Mouse (Mus musculus) kidney, postnatal 0 days (tissue): Measurements from ENCODE around the gene Tmtc2. TPM values are rescaled to one million over a fixed set of nuclear protein-coding genes. Genes with fewer than 3 reads are reported as not detected.
A peak's percentile ranks its signal among the peaks of the same experiment; 100 is the strongest.

Experiments used
- ATAC-seq: fragments of 200-750 bp; cut with Nextera tagmentation; replicated peaks from 2 replicates; pipeline ENCODE4 v1.8.0; 2017; ENCODE audit warnings: low read depth, moderate number of reproducible peaks, moderate TSS enrichment, moderate library complexity; ENCODE audit not compliant: low FRiP score
- DNase-seq: peaks from one replicate; pipeline ENCODE4 v3.0.0-alpha.2; 2016; ENCODE audit warnings: low spot score
- H3K27ac ChIP-seq: fragments of 300-500 bp; sonication (generic); 2 replicates; pipeline ENCODE4 v1.5.1; 2014; ENCODE audit warnings: mild to moderate bottlenecking
- H3K27me3 ChIP-seq: fragments of 300-500 bp; sonication (generic); 2 replicates; pipeline ENCODE4 v1.6.1; 2014; ENCODE audit warnings: low read length, mixed read lengths; ENCODE audit not compliant: insufficient read depth
- H3K36me3 ChIP-seq: fragments of 300-500 bp; sonication (generic); 2 replicates; pipeline ENCODE4 v1.6.1; 2014; ENCODE audit warnings: low read length, mixed read lengths; ENCODE audit not compliant: insufficient read depth
- H3K4me1 ChIP-seq: fragments of 300-500 bp; sonication (generic); replicated peaks from 2 replicates; pipeline ENCODE4 v1.6.1; 2014; ENCODE audit warnings: antibody characterized with exemption, low read length, mixed read lengths; ENCODE audit not compliant: insufficient read depth
- H3K4me2 ChIP-seq: fragments of 300-500 bp; sonication (generic); 2 replicates; pipeline ENCODE4 v1.6.1; 2014; ENCODE audit warnings: mild to moderate bottlenecking, low read length, moderate library complexity, mixed read lengths
- H3K4me3 ChIP-seq: fragments of 300-500 bp; sonication (generic); replicated peaks from 2 replicates; pipeline ENCODE4 v1.5.1; 2014; ENCODE audit warnings: low read depth, low read length
- H3K9ac ChIP-seq: fragments of 300-500 bp; sonication (generic); 2 replicates; pipeline ENCODE4 v1.6.1; 2014; ENCODE audit warnings: low read depth, low read length
- H3K9me3 ChIP-seq: fragments of 300-500 bp; sonication (generic); replicated peaks from 2 replicates; pipeline ENCODE4 v1.6.1; 2016; ENCODE audit warnings: low read length, inconsistent platforms, mixed read lengths
- CTCF ChIP-seq: IDR thresholded peaks from 2 replicates; pipeline ENCODE4 v1.5.1; 2016; ENCODE audit warnings: antibody characterized with exemption, low read depth, mild to moderate bottlenecking, moderate library complexity
- WGBS: fragments of 180-500 bp; shearing (Covaris S2); extraction: QIAGEN DNeasy Blood & Tissue Kit; methylation state at CpG from one replicate; pipeline ENCODE4 v1.1.7; 2014; 5-methylcytosine and 5-hydroxymethylcytosine counted together
- polyA plus RNA-seq: library from polyadenylated mRNA; unstranded; fragments of >200 nt; fragmentation: Nextera tagmentation; extraction: Ambion mirVana; gene quantifications from 2 replicates; pipeline ENCODE4 v1.2.1, GENCODE M21; 2015

Gene Tmtc2
- polyA plus RNA-seq, 1 experiment from 2014 or later = 5.2 TPM

DNA sequence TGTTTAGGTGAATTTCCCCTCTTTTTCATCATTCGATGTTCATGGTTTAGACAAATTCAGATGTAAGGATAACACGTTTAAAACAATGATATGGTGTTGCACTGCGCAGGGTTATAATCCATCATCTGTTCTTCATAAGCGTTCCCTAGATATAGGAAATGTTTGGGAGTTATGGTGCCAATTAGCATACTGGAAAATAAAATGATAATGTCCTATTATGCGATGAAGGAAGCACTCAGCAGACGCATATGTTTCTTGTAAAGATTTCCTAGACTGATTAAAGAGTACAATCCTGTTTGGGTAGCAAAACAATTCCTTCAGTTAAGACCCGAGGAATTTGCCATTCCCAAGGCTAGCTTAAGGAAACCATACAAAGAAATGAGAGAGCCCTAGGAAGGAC, 343.8 kb downstream of the Tmtc2 start:
- Histone ChIP-seq H3K9me3 (no peaks in the 10 kb centered on the region), H3K9ac (no peak overlapping the region), H3K27ac (no peak overlapping the region), H3K36me3 (no peaks in the 10 kb centered on the region), H3K27me3 (no peaks in the 10 kb centered on the region), H3K4me1 (no peaks in the 10 kb centered on the region), H3K4me3 (no peak overlapping the region), H3K4me2 (no peak overlapping the region)
- no peak for ATAC-seq
- no peak for TF ChIP-seq CTCF
- WGBS = 80% methylated on average over 7 of the region's 7 CpGs
- DNase-seq = no peak

- H3K4me1 ChIP-seq = no peaks in the 10 kb centered on the region
- no peak for ATAC-seq
- no peak overlapping the region for H3K4me2 ChIP-seq
- no peaks in the 10 kb centered on the region for H3K27me3 ChIP-seq
- H3K36me3 ChIP-seq = no peaks in the 10 kb centered on the region
- no peaks in the 10 kb centered on the region for H3K9me3 ChIP-seq
- H3K4me3 ChIP-seq = no peak overlapping the region
- H3K9ac ChIP-seq = no peak overlapping the region
- peak; percentile 18 for DNase-seq
- no peak overlapping the region for H3K27ac ChIP-seq
- no peak for TF ChIP-seq CTCF
- WGBS = 84% methylated on average over 2 of the region's 2 CpGs
Observed at GRCm38 (mm10) chr10:105228623-105229022, 345.6 kb downstream of the Tmtc2 start.

DNA sequence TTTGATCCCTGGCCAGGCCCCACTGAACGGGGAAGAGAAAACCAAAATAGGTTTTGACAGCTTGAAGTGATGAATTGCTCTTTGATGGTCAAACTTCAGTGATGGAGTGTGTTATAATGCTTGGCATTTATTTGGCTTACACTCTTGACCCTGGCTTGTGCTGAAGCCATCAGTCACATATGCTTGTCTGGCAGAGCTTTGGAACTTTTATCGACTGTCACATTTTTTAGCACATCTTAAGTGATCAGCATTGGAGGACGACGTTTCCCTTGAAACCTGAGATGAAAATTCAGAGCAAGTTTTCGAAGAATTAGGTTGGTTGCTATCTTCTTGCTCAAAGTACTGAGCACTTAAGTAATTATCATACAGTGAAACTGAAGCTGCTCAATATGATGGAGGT, 346.6 kb downstream of the Tmtc2 start:
- Histone ChIP-seq H3K27me3 (no peaks in the 10 kb centered on the region), H3K4me2 (no peak overlapping the region), H3K4me3 (no peak overlapping the region), H3K9me3 (no peaks in the 10 kb centered on the region), H3K36me3 (no peaks in the 10 kb centered on the region), H3K9ac (no peak overlapping the region), H3K4me1 (no peaks in the 10 kb centered on the region), H3K27ac (no peak overlapping the region)
- DNase-seq (no peak), ATAC-seq (no peak)
- no peak for TF ChIP-seq CTCF
- 21% methylated on average over 5 of the region's 5 CpGs for WGBS

GRCm38 (mm10) chr10:105225714-105226113, 348.5 kb downstream of the Tmtc2 start:
- no peak overlapping the region for H3K4me2 ChIP-seq
- H3K4me3 ChIP-seq = no peak overlapping the region
- no peak for ATAC-seq
- 86% methylated on average over 6 of the region's 6 CpGs for WGBS
- no peak overlapping the region for H3K27ac ChIP-seq
- no peaks in the 10 kb centered on the region for H3K9me3 ChIP-seq
- H3K4me1 ChIP-seq = no peaks in the 10 kb centered on the region
- no peaks in the 10 kb centered on the region for H3K36me3 ChIP-seq
- no peaks in the 10 kb centered on the region for H3K27me3 ChIP-seq
- H3K9ac ChIP-seq = no peak overlapping the region
- no peak for TF ChIP-seq CTCF
- no peak for DNase-seq

DNA sequence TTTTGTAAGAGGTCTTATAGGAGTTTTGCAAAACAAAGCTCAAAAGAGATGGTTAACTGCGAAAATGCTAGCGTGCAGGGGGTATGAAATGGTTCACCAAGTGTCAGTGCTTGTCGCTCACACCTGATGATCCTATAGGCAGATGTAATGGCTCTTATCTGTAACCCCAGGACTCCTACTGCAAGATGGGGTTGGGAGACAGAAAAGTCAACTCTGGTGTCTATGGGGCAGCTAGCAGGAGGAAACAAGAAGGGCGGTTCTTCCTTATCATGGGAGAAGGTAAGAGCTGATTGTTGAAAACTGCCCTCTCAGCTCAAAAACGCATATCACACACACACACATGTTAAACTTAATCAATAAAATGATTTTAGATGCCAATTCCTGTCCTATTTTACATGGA, 351.3 kb downstream of the Tmtc2 start:
- DNase-seq (no peak), ATAC-seq (no peak)
- Histone ChIP-seq H3K4me2 (no peak overlapping the region), H3K9me3 (no peaks in the 10 kb centered on the region), H3K4me1 (no peaks in the 10 kb centered on the region), H3K9ac (no peak overlapping the region), H3K4me3 (no peak overlapping the region), H3K27me3 (no peaks in the 10 kb centered on the region), H3K27ac (no peak overlapping the region), H3K36me3 (no peaks in the 10 kb centered on the region)
- TF ChIP-seq CTCF = no peak
- WGBS = 94% methylated on average over 5 of the region's 5 CpGs

GRCm38 (mm10) chr10:105201491-105201890, 372.8 kb downstream of the Tmtc2 start:
- H3K36me3 ChIP-seq = no peaks in the 10 kb centered on the region
- 83% methylated on average over 10 of the region's 10 CpGs for WGBS
- no peak overlapping the region for H3K27ac ChIP-seq
- no peaks in the 10 kb centered on the region for H3K27me3 ChIP-seq
- H3K4me3 ChIP-seq = no peak overlapping the region
- no peak overlapping the region for H3K4me2 ChIP-seq
- H3K4me1 ChIP-seq = no peaks in the 10 kb centered on the region
- no peak overlapping the region for H3K9ac ChIP-seq
- TF ChIP-seq CTCF = no peak
- DNase-seq (no peak), ATAC-seq (no peak)
- H3K9me3 ChIP-seq = no peaks in the 10 kb centered on the region

GRCm38 (mm10) chr10:105200678-105201077, 373.6 kb downstream of the Tmtc2 start:
- WGBS = 89% methylated on average over 2 of the region's 2 CpGs

More at GRCm38 (mm10) chr10:105200678-105201077, 373.6 kb downstream of the Tmtc2 start:
- Histone ChIP-seq H3K4me1 (no peaks in the 10 kb centered on the region), H3K9me3 (no peaks in the 10 kb centered on the region), H3K27me3 (no peaks in the 10 kb centered on the region), H3K9ac (no peak overlapping the region), H3K4me3 (no peak overlapping the region), H3K27ac (no peak overlapping the region), H3K36me3 (no peaks in the 10 kb centered on the region), H3K4me2 (no peak overlapping the region)
- ATAC-seq (no peak), DNase-seq (no peak)
- TF ChIP-seq CTCF = no peak
